Mouse (Mus musculus): ENCODE results near the gene Tap1. TPM values are rescaled to one million over a fixed set of nuclear protein-coding genes. Genes with fewer than 3 reads are reported as not detected.
A peak's percentile ranks its signal among the peaks of the same experiment; 100 is the strongest.

Tap1 gene
- polyA plus RNA-seq, 1 experiment from 2014 or later, result 8.7 TPM

GRCm38 (mm10) chr17:34199050-34199619, 11.8 kb downstream of the Tap1 start:
- peaks cover 10% of the 10 kb centered on the region for H3K4me1 ChIP-seq (ENCODE audit: control insufficient read depth, insufficient read depth, low read length)
- no peak overlapping the region for H3K4me3 ChIP-seq (replicated peaks; ENCODE audit: low read length)
- WGBS, result 66% methylated on average over 12 of the region's 12 CpGs
- peaks cover 30% of the 10 kb centered on the region for H3K27me3 ChIP-seq (ENCODE audit: control insufficient read depth, insufficient read depth, low read length)
- ATAC-seq (ENCODE audit: insufficient read depth, low FRiP score), result no peak
- H3K9ac ChIP-seq (ENCODE audit: low read length), result no peak overlapping the region
- no peak overlapping the region for H3K27ac ChIP-seq (ENCODE audit: low read length)
- H3K9me3 ChIP-seq (replicated peaks; ENCODE audit: control insufficient read depth, low read length), result no peaks in the 10 kb centered on the region
- H3K36me3 ChIP-seq (ENCODE audit: control insufficient read depth, insufficient read depth, low read length), result no peaks in the 10 kb centered on the region
- H3K4me2 ChIP-seq (ENCODE audit: low read depth, low read length), result no peak overlapping the region

GRCm38 (mm10) chr17:34200047-34200446, 12.7 kb downstream of the Tap1 start:
- ATAC-seq (ENCODE audit: insufficient read depth, low FRiP score), result no peak
- Histone ChIP-seq H3K27me3 (ENCODE audit: control insufficient read depth, insufficient read depth, low read length) (peaks cover 30% of the 10 kb centered on the region), H3K4me3 (replicated peaks; ENCODE audit: low read length) (no peak overlapping the region), H3K36me3 (ENCODE audit: control insufficient read depth, insufficient read depth, low read length) (no peaks in the 10 kb centered on the region), H3K4me2 (ENCODE audit: low read depth, low read length) (no peak overlapping the region), H3K27ac (ENCODE audit: low read length) (no peak overlapping the region), H3K4me1 (ENCODE audit: control insufficient read depth, insufficient read depth, low read length) (peaks cover 13% of the 10 kb centered on the region), H3K9ac (ENCODE audit: low read length) (no peak overlapping the region), H3K9me3 (replicated peaks; ENCODE audit: control insufficient read depth, low read length) (no peaks in the 10 kb centered on the region)
- 85% methylated on average over 10 of the region's 10 CpGs for WGBS

- Histone ChIP-seq H3K9me3 (replicated peaks; ENCODE audit: control insufficient read depth, low read length) (no peaks in the 10 kb centered on the region), H3K4me3 (replicated peaks; ENCODE audit: low read length) (no peak overlapping the region), H3K27me3 (ENCODE audit: control insufficient read depth, insufficient read depth, low read length) (peaks cover 30% of the 10 kb centered on the region), H3K36me3 (ENCODE audit: control insufficient read depth, insufficient read depth, low read length) (no peaks in the 10 kb centered on the region), H3K9ac (ENCODE audit: low read length) (no peak overlapping the region), H3K4me1 (ENCODE audit: control insufficient read depth, insufficient read depth, low read length) (peaks cover 19% of the 10 kb centered on the region), H3K4me2 (ENCODE audit: low read depth, low read length) (no peak overlapping the region), H3K27ac (ENCODE audit: low read length) (no peak overlapping the region)
- 85% methylated on average over 16 of the region's 16 CpGs for WGBS
- no peak for ATAC-seq (ENCODE audit: insufficient read depth, low FRiP score)
Measured at GRCm38 (mm10) chr17:34200772-34201505, 13.6 kb downstream of the Tap1 start.

GRCm38 (mm10) chr17:34201506-34202055, 14.2 kb downstream of the Tap1 start:
- H3K4me2 ChIP-seq (ENCODE audit: low read depth, low read length), result no peak overlapping the region
- peaks cover 24% of the 10 kb centered on the region for H3K27me3 ChIP-seq (ENCODE audit: control insufficient read depth, insufficient read depth, low read length)
- H3K4me1 ChIP-seq (ENCODE audit: control insufficient read depth, insufficient read depth, low read length), result peaks cover 19% of the 10 kb centered on the region
- H3K36me3 ChIP-seq (ENCODE audit: control insufficient read depth, insufficient read depth, low read length), result no peaks in the 10 kb centered on the region
- H3K4me3 ChIP-seq (replicated peaks; ENCODE audit: low read length), result no peak overlapping the region
- 67% methylated on average over 7 of the region's 7 CpGs for WGBS
- no peaks in the 10 kb centered on the region for H3K9me3 ChIP-seq (replicated peaks; ENCODE audit: control insufficient read depth, low read length)
- no peak overlapping the region for H3K9ac ChIP-seq (ENCODE audit: low read length)
- no peak for ATAC-seq (ENCODE audit: insufficient read depth, low FRiP score)
- H3K27ac ChIP-seq (ENCODE audit: low read length), result no peak overlapping the region

GRCm38 (mm10) chr17:34202760-34203442, 15.5 kb downstream of the Tap1 start:
- 78% methylated on average over 4 of the region's 4 CpGs for WGBS
- no peak overlapping the region for H3K9ac ChIP-seq (ENCODE audit: low read length)
- no peak overlapping the region for H3K4me3 ChIP-seq (replicated peaks; ENCODE audit: low read length)
- no peak overlapping the region for H3K4me2 ChIP-seq (ENCODE audit: low read depth, low read length)
- no peak overlapping the region for H3K27ac ChIP-seq (ENCODE audit: low read length)
- H3K4me1 ChIP-seq (ENCODE audit: control insufficient read depth, insufficient read depth, low read length), result peaks cover 14% of the 10 kb centered on the region
- no peak for ATAC-seq (ENCODE audit: insufficient read depth, low FRiP score)
- H3K36me3 ChIP-seq (ENCODE audit: control insufficient read depth, insufficient read depth, low read length), result no peaks in the 10 kb centered on the region
- no peaks in the 10 kb centered on the region for H3K9me3 ChIP-seq (replicated peaks; ENCODE audit: control insufficient read depth, low read length)
- peaks cover 15% of the 10 kb centered on the region for H3K27me3 ChIP-seq (ENCODE audit: control insufficient read depth, insufficient read depth, low read length)

- H3K4me1 ChIP-seq (ENCODE audit: control insufficient read depth, insufficient read depth, low read length), result peaks cover 9% of the 10 kb centered on the region
- WGBS, result 78% methylated on average over 5 of the region's 5 CpGs
- H3K27ac ChIP-seq (ENCODE audit: low read length), result no peak within 1 kb of the TSS
- H3K4me2 ChIP-seq (ENCODE audit: low read depth, low read length), result peak within 1 kb of the TSS; percentile 98
- no peak for ATAC-seq (ENCODE audit: insufficient read depth, low FRiP score)
- no peaks in the 10 kb centered on the region for H3K36me3 ChIP-seq (ENCODE audit: control insufficient read depth, insufficient read depth, low read length)
- peak within 1 kb of the TSS; percentile 84 for H3K4me3 ChIP-seq (replicated peaks; ENCODE audit: low read length)
- H3K27me3 ChIP-seq (ENCODE audit: control insufficient read depth, insufficient read depth, low read length), result peaks cover 13% of the 10 kb centered on the region
- H3K9ac ChIP-seq (ENCODE audit: low read length), result peak within 1 kb of the TSS; percentile 81
- H3K9me3 ChIP-seq (replicated peaks; ENCODE audit: control insufficient read depth, low read length), result no peaks in the 10 kb centered on the region
Measured at GRCm38 (mm10) chr17:34203444-34203843, 16.1 kb downstream of the Tap1 start, which contains the start of gene Tap2. Gene Tap2 (plus strand): TSS chr17:34203527.

- Histone ChIP-seq H3K4me2 (ENCODE audit: low read depth, low read length) (peak overlapping the region; percentile 98), H3K9me3 (replicated peaks; ENCODE audit: control insufficient read depth, low read length) (no peaks in the 10 kb centered on the region), H3K4me1 (ENCODE audit: control insufficient read depth, insufficient read depth, low read length) (peaks cover 8% of the 10 kb centered on the region), H3K27ac (ENCODE audit: low read length) (no peak overlapping the region), H3K4me3 (replicated peaks; ENCODE audit: low read length) (peak overlapping the region; percentile 84), H3K9ac (ENCODE audit: low read length) (peak overlapping the region; percentile 81), H3K36me3 (ENCODE audit: control insufficient read depth, insufficient read depth, low read length) (no peaks in the 10 kb centered on the region), H3K27me3 (ENCODE audit: control insufficient read depth, insufficient read depth, low read length) (peaks cover 7% of the 10 kb centered on the region)
- peak; percentile 67; the same call in 1 of the 2 replicates for ATAC-seq (ENCODE audit: insufficient read depth, low FRiP score)
- WGBS, result 2% methylated on average over 44 of the region's 44 CpGs
Measured at GRCm38 (mm10) chr17:34204303-34205010, 17.1 kb downstream of the Tap1 start.

- no peaks in the 10 kb centered on the region; the same call in 1 of the 2 replicates for H3K9me3 ChIP-seq (replicated peaks; ENCODE audit: control insufficient read depth, low read length)
- no peak overlapping the region for H3K27ac ChIP-seq (ENCODE audit: low read length)
- 18% methylated on average over 18 of the region's 18 CpGs for WGBS
- H3K27me3 ChIP-seq (ENCODE audit: control insufficient read depth, insufficient read depth, low read length), result peaks cover 3% of the 10 kb centered on the region
- peak overlapping the region; percentile 81 for H3K9ac ChIP-seq (ENCODE audit: low read length)
- H3K36me3 ChIP-seq (ENCODE audit: control insufficient read depth, insufficient read depth, low read length), result no peaks in the 10 kb centered on the region
- peak; percentile 39; the same call in 1 of the 2 replicates for ATAC-seq (ENCODE audit: insufficient read depth, low FRiP score)
- peak overlapping the region; percentile 84 for H3K4me3 ChIP-seq (replicated peaks; ENCODE audit: low read length)
- peaks cover 8% of the 10 kb centered on the region for H3K4me1 ChIP-seq (ENCODE audit: control insufficient read depth, insufficient read depth, low read length)
- H3K4me2 ChIP-seq (ENCODE audit: low read depth, low read length), result peak overlapping the region; percentile 98
Measured at GRCm38 (mm10) chr17:34205021-34205745, 17.8 kb downstream of the Tap1 start.

Data from stomach, embryonic 16.5 days (tissue).